Mouse (Mus musculus) MEL (cell line): ENCODE measurements around the gene Rhbdl1. TPM values are rescaled to one million over a fixed set of nuclear protein-coding genes. Genes with fewer than 3 reads are reported as not detected.

Experiments
- DNase-seq: peaks from one replicate; pipeline ENCODE4 v3.0.0; 2011; ENCODE audit warnings: low read depth, low spot score
- H3K27ac ChIP-seq: 2 replicates; pipeline ENCODE4 v1.5.1; 2012; ENCODE audit warnings: low read depth, mild to moderate bottlenecking, control low read depth, low read length, moderate library complexity; ENCODE audit not compliant: control insufficient read depth
- H3K27me3 ChIP-seq, 2 experiments: fragments of 150-350 bp in 1 of 2; sonication (generic) in 1 of 2; 2 replicates each; pipeline ENCODE4 v1.6.1; 2012; ENCODE audit warnings: low read length in 2 of 2, mild to moderate bottlenecking in 2 of 2, improper control_type of control experiment in 1 of 2, moderate library complexity in 1 of 2; ENCODE audit not compliant: insufficient read depth in 2 of 2, control insufficient read depth in 1 of 2
- H3K36me3 ChIP-seq, 2 experiments: 2 replicates each; pipeline ENCODE4 v1.6.1; 2012 to 2014; ENCODE audit warnings: low read length in 2 of 2, improper control_type of control experiment in 1 of 2, inconsistent platforms in 1 of 2, mild to moderate bottlenecking in 1 of 2; ENCODE audit not compliant: insufficient read depth in 2 of 2, control insufficient read depth in 1 of 2
- H3K4me1 ChIP-seq, 2 experiments: fragments of 150-350 bp in 1 of 2; sonication (generic) in 1 of 2; 2 replicates each; pipeline ENCODE4 v1.6.1; 2012; ENCODE audit warnings: low read length in 2 of 2, improper control_type of control experiment in 1 of 2, mild to moderate bottlenecking in 1 of 2; ENCODE audit not compliant: insufficient read depth in 2 of 2, control insufficient read depth in 1 of 2
- H3K4me3 ChIP-seq, 2 experiments: fragments of 150-350 bp in 1 of 2; sonication (generic) in 1 of 2; 2 replicates each; pipeline ENCODE4 v1.5.1; 2012; ENCODE audit warnings: low read depth in 2 of 2, low read length in 2 of 2, mild to moderate bottlenecking in 2 of 2, moderate library complexity in 2 of 2, control low read depth in 1 of 2, improper control_type of control experiment in 1 of 2; ENCODE audit not compliant: control insufficient read depth in 1 of 2, insufficient read depth in 1 of 2
- H3K79me2 ChIP-seq: 2 replicates; pipeline ENCODE4 v1.6.1; 2012; ENCODE audit warnings: mild to moderate bottlenecking, low read length, moderate library complexity; ENCODE audit not compliant: control insufficient read depth, poor library complexity, insufficient read depth
- H3K9ac ChIP-seq: 2 replicates; pipeline ENCODE4 v1.6.1; 2012; ENCODE audit warnings: low read depth, mild to moderate bottlenecking, control low read depth, low read length, moderate library complexity; ENCODE audit not compliant: control insufficient read depth, poor library complexity, severe bottlenecking
- H3K9me3 ChIP-seq: fragments of 150-350 bp; sonication (generic); replicated peaks from 2 replicates; pipeline ENCODE4 v1.6.1; 2012; ENCODE audit warnings: mild to moderate bottlenecking, low read length, improper control_type of control experiment, moderate library complexity; ENCODE audit not compliant: insufficient read depth
- CHD2 ChIP-seq: IDR thresholded peaks from 2 replicates; pipeline ENCODE4 v1.6.1; 2011; ENCODE audit warnings: low read length, improper control_type of control experiment
- CTCF ChIP-seq, 3 experiments: IDR thresholded peaks in 2 of 3; conservative IDR thresholded peaks in 1 of 3; 2 replicates each; pipeline ENCODE4 v1.5.1; 2011 to 2012; ENCODE audit warnings: low read length in 3 of 3, low read depth in 2 of 3, mild to moderate bottlenecking in 2 of 3, improper control_type of control experiment in 1 of 3, inconsistent platforms in 1 of 3, mixed read lengths in 1 of 3, moderate library complexity in 1 of 3; ENCODE audit not compliant: control insufficient read depth in 1 of 3, insufficient read depth in 1 of 3, poor library complexity in 1 of 3, severe bottlenecking in 1 of 3
- EP300 ChIP-seq, 2 experiments: IDR thresholded peaks; 2 replicates each; pipeline ENCODE4 v1.6.1; 2011; ENCODE audit warnings: improper control_type of control experiment in 2 of 2, low read length in 2 of 2, low read depth in 1 of 2, mild to moderate bottlenecking in 1 of 2
- GABPA ChIP-seq: IDR thresholded peaks from 2 replicates; pipeline ENCODE4 v1.6.1; 2012; ENCODE audit warnings: low read depth, mild to moderate bottlenecking, inconsistent platforms, low read length, improper control_type of control experiment, moderate library complexity
- HCFC1 ChIP-seq: IDR thresholded peaks from 2 replicates; pipeline ENCODE4 v1.6.1; 2012; ENCODE audit warnings: low read depth, mild to moderate bottlenecking, inconsistent platforms, low read length, improper control_type of control experiment, moderate library complexity
- JUND ChIP-seq: IDR thresholded peaks from 2 replicates; pipeline ENCODE4 v1.6.1; 2011; ENCODE audit warnings: low read depth, mild to moderate bottlenecking, improper control_type of control experiment, low read length
- KAT2A ChIP-seq: conservative IDR thresholded peaks from 2 replicates; pipeline ENCODE4 v1.6.1; 2012; ENCODE audit warnings: low read depth, low read length, improper control_type of control experiment, inconsistent platforms
- MAX ChIP-seq: IDR thresholded peaks from 2 replicates; pipeline ENCODE4 v1.6.1; 2011; ENCODE audit warnings: low read length, improper control_type of control experiment
- MAZ ChIP-seq: IDR thresholded peaks from 2 replicates; pipeline ENCODE4 v1.6.1; 2012; ENCODE audit warnings: low read depth, mild to moderate bottlenecking, inconsistent platforms, low read length, improper control_type of control experiment
- MEF2A ChIP-seq: IDR thresholded peaks from 2 replicates; pipeline ENCODE4 v1.6.1; 2014; ENCODE audit warnings: low read depth, mild to moderate bottlenecking, inconsistent platforms, low read length, improper control_type of control experiment; ENCODE audit not compliant: poor library complexity, insufficient replicate concordance, severe bottlenecking; ENCODE audit errors: extremely low read depth
- MXI1 ChIP-seq: IDR thresholded peaks from 2 replicates; pipeline ENCODE4 v1.6.1; 2011; ENCODE audit warnings: mild to moderate bottlenecking, low read depth, low read length, improper control_type of control experiment
- MYB ChIP-seq: IDR thresholded peaks from 2 replicates; pipeline ENCODE4 v1.6.1; 2011; ENCODE audit warnings: mild to moderate bottlenecking, low read depth, low read length, improper control_type of control experiment
- NRF1 ChIP-seq: IDR thresholded peaks from 2 replicates; pipeline ENCODE4 v1.6.1; 2014; ENCODE audit warnings: low read depth, mild to moderate bottlenecking, inconsistent platforms, low read length, improper control_type of control experiment, moderate library complexity; ENCODE audit not compliant: poor library complexity, insufficient read depth, severe bottlenecking
- POLR2A ChIP-seq, 2 experiments: IDR thresholded peaks; 2 replicates each; pipeline ENCODE4 v1.6.1; 2011 to 2012; ENCODE audit warnings: low read length in 2 of 2, mild to moderate bottlenecking in 2 of 2, control low read depth in 1 of 2, improper control_type of control experiment in 1 of 2, low read depth in 1 of 2, moderate library complexity in 1 of 2; ENCODE audit not compliant: control insufficient read depth in 1 of 2, insufficient read depth in 1 of 2, poor library complexity in 1 of 2
- RAD21 ChIP-seq: IDR thresholded peaks from 2 replicates; pipeline ENCODE4 v1.6.1; 2011; ENCODE audit warnings: mild to moderate bottlenecking, low read depth, low read length, improper control_type of control experiment
- SMC3 ChIP-seq: IDR thresholded peaks from 2 replicates; pipeline ENCODE4 v1.6.1; 2011; ENCODE audit warnings: low read depth, low read length, improper control_type of control experiment
- TAL1 ChIP-seq: IDR thresholded peaks from 2 replicates; pipeline ENCODE4 v1.6.1; 2012; ENCODE audit warnings: mild to moderate bottlenecking, inconsistent platforms, low read length, moderate library complexity, mixed read lengths
- TBP ChIP-seq: IDR thresholded peaks from 2 replicates; pipeline ENCODE4 v1.8.0; 2011; ENCODE audit warnings: low read depth, low read length, improper control_type of control experiment
- UBTF ChIP-seq: IDR thresholded peaks from 2 replicates; pipeline ENCODE4 v1.6.1; 2012; ENCODE audit warnings: low read depth, mild to moderate bottlenecking, inconsistent platforms, low read length, improper control_type of control experiment, moderate library complexity, borderline replicate concordance; ENCODE audit not compliant: insufficient read depth
- ZMIZ1 ChIP-seq: IDR thresholded peaks from 2 replicates; pipeline ENCODE4 v1.6.1; 2012; ENCODE audit warnings: low read depth, mild to moderate bottlenecking, inconsistent platforms, low read length, improper control_type of control experiment, moderate library complexity
- polyA plus RNA-seq, 2 experiments: library from polyadenylated mRNA; stranded (reverse) in 1 of 2; unstranded in 1 of 2; fragments of >175 nt in 1 of 2; fragments of >200 nt in 1 of 2; gene quantifications; 2 replicates each; pipeline versions ENCODE4 v1.2.1 to v1.2.4; 2012; ENCODE audit warnings: low replicate concordance in 2 of 2, low read depth in 1 of 2; ENCODE audit not compliant: insufficient read length in 2 of 2, insufficient read depth in 1 of 2, missing spikeins in 1 of 2
- total RNA-seq: library from RNA; depleted of rRNA; stranded (reverse); fragments of 300-350 nt; gene quantifications from 2 replicates; pipeline ENCODE4 v1.2.3, GENCODE M21; 2012

Gene Rhbdl1
- total and polyA plus RNA-seq, 3 experiments: 1.4 to 4.0 TPM; not detected in 1

GRCm38 (mm10) chr17:25827546-25828222 is 9.4 kb downstream of the Rhbdl1 start:
- Histone ChIP-seq H3K79me2 (peaks cover 60% of the 10 kb centered on the region), H3K9me3 (no peaks in the 10 kb centered on the region), H3K27me3 (no peaks in the 10 kb centered on the region), H3K27ac (no peak overlapping the region), H3K9ac (no peak overlapping the region), H3K36me3 (peaks cover 0 to 16% of the 10 kb centered on the region in 2 experiments; a peak in 2 of 4 replicates), H3K4me1 (peaks cover 0 to 42% of the 10 kb centered on the region in 2 experiments; a peak in 2 of 4 replicates), H3K4me3 (no peak overlapping the region)
- TF ChIP-seq MAX (no peak), ZMIZ1 (no peak), POLR2A (IDR thresholded peaks at IDR 0.05; ENCODE audit: control insufficient read depth in 1 of 2, insufficient read depth in 1 of 2, low read depth in 1 of 2, low read length in 2 of 2, poor library complexity in 1 of 2) (no peak), CHD2 (no peak), SMC3 (no peak), NRF1 (no peak), UBTF (no peak), TBP (no peak), JUND (no peak), MEF2A (no peak), GABPA (no peak), MAZ (no peak)
- DNase-seq: no peak

- H3K79me2 ChIP-seq: peaks cover 53% of the 10 kb centered on the region
- H3K4me3 ChIP-seq: no peak overlapping the region
- H3K9ac ChIP-seq: no peak overlapping the region
- no peak for DNase-seq
- H3K27ac ChIP-seq: no peak overlapping the region
- TF ChIP-seq EP300 (IDR thresholded peaks at IDR 0.05; ENCODE audit: low read depth in 1 of 2, low read length in 2 of 2): no peak
- TF ChIP-seq POLR2A (IDR thresholded peaks at IDR 0.05; ENCODE audit: control insufficient read depth in 1 of 2, insufficient read depth in 1 of 2, low read depth in 1 of 2, low read length in 2 of 2, poor library complexity in 1 of 2): no peak
- no peak for TF ChIP-seq TAL1
- TF ChIP-seq CTCF (IDR thresholded peaks at IDR 0.05 in 2 of 3, conservative IDR thresholded peaks at IDR 0.05 in 1 of 3; ENCODE audit: control insufficient read depth in 1 of 3, insufficient read depth in 1 of 3, low read depth in 2 of 3, low read length in 3 of 3, poor library complexity in 1 of 3, severe bottlenecking in 1 of 3): no peak
- no peak for TF ChIP-seq MXI1
- no peak for TF ChIP-seq HCFC1
- no peak for TF ChIP-seq MYB
- TF ChIP-seq RAD21: no peak
- no peak for TF ChIP-seq KAT2A
- H3K27me3 ChIP-seq: no peaks in the 10 kb centered on the region
- no peaks in the 10 kb centered on the region for H3K9me3 ChIP-seq
- H3K36me3 ChIP-seq: peaks cover 0 to 17% of the 10 kb centered on the region in 2 experiments; a peak in 2 of 4 replicates
- peaks cover 0 to 42% of the 10 kb centered on the region in 2 experiments; a peak in 2 of 4 replicates for H3K4me1 ChIP-seq
These were observed 10.1 kb downstream of the Rhbdl1 start for GRCm38 (mm10) chr17:25827011-25827410.
